Mouse (Mus musculus) cerebellum, adult 9-10 months (tissue): ENCODE measurements around the gene Grb7.

Source experiments
- DNase-seq: peaks from one replicate; pipeline ENCODE4 v3.0.0; 2022

Gene Grb7

DNA sequence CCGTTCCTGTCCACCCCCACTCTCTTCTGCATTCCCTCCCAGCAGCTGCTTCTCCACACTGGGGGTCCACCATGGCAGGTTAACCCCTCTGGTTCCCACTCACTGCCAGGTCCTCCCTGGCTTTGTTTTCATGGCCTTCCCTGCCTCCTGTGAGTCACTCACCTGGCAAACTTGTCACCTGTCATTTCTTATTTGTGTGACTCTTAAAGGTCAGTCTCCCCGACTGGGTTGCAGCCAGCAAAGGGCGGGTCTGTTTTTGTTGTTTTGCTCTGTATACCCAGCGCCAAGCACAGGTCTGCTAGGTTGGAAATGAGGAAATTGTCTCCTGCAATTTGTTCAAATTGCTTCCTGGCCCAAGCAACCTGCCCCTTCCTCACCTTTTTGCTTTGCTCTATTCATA, 515 bp upstream of the Grb7 start:
- DNase-seq = no peak

DNA sequence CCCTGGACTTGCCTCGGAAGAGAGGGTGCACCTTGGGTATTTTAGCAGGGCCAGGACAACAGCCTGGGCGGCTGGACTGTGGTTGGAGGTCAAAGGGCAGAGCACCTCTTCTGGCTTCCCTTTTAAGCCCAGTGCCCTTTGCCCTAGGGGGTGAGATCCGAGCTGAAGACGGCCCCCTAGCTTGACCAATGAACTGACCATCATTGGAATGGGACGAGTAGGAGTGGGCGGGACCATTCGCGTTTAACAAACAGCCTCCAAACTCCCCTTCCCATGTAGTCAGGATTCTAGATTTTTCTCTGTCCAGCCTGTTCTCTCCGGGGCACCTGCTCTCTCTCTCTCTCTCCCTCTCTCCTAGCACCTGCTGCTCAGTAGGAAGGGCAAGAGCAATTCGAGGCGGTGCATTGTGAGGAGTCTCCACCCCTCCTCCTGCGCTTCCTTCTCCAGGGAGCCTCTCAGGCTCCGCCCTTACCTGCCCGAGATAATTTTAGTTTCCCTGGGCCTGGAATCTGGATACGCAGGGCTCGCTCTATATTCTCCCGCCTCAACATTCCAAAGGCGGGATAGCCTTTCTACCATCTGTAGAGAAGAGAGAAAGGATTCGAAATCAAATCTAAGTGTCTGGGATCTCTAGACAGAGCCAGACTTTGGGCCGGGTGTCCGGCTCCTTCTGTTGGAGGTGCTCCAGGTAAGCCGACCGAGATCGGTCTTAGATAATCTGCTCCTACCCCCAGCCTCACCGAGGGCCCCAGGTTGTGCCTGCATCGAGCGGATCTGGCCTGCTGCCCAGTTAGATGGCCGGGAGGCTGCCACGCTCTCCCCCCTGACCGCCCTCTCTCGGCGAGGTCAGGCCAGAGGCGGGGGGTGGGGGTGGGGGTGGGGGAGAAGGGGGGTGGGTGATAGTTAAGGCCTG, 624 bp downstream of the Grb7 start:
- peak; percentile 75 for DNase-seq

DNA sequence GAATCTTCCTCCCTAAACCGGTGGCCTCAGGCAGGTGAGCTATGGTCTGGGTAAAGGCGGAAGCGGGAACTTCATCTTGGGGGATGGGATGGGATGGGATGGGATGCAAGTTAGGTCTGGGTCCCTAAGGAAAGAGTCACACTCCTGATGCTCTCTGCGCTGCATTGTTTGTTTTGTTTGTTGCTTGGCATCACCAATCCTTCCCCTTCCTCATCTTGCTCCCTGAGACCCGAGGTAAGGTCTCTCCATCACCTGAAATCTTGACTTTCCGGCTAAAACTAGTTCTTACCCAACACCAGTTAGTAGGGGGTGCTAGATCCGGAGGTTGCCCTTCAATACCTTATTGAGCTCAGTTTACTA, 1.3 kb downstream of the Grb7 start:
- DNase-seq = no peak

DNA sequence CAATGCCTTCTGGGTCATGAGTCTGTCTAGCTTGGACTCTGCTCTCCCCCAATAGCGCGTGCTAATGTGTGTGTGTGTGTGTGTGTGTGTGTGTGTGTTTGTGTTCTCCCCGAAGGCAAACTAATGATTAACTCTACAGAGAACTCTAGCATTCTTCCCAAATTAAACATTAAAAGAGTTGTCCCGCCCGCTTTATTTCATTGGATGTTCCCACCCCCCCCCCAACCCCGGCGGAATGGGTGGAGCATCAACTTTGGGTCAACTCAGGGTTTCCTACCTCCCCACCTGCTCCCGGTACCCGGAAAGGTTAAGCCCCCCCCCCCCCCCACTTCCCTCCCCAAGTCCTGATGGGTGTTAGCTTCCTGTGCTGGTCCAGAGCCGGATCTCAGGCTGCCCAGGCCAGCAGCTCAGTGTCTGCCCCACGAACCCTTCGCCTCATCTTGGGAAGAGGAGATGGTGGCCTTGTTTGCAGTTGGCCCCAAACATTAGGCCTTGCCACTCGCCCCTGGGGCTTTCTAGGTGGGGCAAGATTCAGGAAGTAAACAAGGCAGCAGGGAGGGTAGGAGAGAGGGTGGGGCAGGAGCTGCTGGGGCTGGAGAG, 2.1 kb downstream of the Grb7 start:
- DNase-seq = no peak

DNA sequence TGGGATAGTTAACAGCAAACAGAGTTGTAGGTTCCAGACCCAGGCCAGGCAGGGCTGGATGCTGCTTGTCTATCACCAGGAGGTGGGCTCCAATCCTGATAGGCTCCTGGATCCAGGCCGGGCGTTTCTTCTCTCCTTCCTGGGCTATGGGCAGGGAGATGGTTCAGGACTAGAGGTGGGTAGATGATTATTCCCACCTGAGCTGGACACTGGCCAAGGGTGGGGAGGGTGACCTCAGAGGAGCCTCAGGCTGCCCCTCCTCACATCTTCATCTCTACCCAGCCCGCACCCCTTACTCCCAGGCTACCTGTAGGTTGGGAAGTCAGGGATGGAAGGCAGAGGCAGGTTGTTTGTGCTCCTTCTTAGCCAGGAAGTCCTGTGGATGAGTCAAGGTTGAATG, 3.2 kb downstream of the Grb7 start:
- no peak for DNase-seq

DNA sequence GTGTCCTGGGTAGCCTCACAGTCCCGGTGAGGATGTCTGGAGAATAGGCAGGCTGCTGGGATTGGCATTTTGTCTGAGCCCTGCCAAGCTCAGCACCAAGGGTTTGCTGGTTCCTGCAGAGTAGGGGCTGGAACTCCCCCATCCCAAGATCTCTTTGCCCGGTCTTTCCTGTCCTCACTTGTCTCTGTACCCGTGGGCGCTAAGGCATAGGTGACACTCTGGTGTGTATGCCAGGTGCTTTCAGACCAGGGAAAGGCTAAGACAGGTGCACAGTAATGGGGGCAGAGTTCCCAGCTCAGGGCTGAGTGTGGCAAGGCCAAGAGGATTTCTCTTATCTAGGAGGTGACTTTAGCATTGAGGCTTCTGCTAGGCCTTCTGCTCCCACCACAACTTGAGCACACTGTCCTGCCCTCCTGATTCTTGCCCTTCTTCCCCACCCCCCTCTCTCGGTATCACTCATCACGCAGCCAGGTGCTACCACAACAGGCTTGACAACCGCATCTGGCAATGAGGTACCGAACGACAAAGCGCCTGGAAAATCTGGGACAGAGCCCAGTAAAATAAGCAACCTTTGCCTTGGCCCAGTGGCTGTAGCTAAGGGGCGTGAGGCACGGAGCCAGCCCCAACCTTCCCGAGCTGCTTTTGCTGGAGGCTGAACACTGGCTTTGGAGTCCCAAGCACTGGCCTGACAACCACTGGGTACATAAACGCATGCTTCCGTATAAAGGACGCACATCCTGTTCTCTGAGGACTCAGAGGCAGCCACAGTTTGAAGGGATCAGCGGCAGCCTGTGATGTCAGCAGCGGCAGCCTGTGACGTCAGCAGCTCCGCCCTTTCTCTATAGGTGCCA, 4.0 kb downstream of the Grb7 start:
- DNase-seq = no peak

DNA sequence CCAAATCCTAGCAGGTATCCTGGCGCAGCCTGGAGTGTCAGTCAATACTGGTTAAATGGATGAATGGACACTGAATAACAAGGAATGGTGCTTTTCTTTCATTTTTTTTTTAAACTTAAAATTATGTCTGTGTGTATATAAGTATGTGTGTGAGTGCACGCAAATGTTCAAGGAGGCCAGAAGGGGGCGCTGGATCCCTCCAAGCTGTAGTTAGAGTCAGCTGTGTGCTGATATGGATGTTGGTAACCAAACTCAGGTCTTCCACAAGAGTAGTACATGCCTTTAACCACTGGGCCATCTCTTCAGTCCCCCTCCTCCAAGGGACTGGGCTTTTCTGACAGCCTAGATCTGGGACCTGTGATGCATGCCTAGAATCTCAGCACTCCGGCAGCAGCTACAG, 9.3 kb downstream of the Grb7 start:
- DNase-seq = peak; percentile 17

DNA sequence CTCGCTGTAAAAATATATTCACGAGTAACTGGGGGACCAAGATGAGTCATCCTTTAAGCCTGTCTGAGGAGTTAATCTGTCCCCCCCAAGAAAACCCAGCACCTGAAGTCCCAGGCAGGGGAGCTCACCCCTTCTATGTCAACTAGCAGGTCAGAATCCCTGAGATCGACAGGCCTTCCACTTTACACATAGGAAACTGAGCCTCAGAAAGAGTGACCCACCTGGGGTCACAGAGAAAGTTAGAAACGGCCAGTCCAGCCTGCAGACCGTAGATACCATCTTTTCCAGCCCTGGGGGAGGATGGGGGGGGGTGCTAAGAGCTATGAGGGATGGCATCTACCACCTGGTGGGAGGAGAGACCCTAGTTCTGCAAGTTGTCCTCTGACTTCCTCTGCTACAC, 10.4 kb downstream of the Grb7 start:
- DNase-seq = peak; percentile 18

DNA sequence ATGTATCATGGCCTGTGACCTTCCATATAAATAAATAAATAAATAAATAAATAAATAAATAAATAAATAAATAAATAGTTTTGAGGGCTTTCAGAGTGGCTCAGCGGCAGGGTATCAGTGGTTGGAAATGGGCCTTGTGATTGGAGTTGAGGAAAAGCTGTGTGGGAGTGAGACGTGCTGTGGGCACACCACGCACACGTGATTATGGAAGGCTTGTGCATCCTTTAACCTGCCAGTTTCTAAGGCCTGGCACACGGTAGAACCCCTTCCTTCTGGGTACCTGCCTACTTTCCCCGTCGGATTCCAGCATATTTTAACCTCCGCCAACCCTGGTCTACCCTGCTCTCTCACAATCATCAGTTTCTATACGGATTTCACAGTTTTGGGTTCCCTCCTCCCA, 10.8 kb downstream of the Grb7 start:
- DNase-seq = no peak

DNA sequence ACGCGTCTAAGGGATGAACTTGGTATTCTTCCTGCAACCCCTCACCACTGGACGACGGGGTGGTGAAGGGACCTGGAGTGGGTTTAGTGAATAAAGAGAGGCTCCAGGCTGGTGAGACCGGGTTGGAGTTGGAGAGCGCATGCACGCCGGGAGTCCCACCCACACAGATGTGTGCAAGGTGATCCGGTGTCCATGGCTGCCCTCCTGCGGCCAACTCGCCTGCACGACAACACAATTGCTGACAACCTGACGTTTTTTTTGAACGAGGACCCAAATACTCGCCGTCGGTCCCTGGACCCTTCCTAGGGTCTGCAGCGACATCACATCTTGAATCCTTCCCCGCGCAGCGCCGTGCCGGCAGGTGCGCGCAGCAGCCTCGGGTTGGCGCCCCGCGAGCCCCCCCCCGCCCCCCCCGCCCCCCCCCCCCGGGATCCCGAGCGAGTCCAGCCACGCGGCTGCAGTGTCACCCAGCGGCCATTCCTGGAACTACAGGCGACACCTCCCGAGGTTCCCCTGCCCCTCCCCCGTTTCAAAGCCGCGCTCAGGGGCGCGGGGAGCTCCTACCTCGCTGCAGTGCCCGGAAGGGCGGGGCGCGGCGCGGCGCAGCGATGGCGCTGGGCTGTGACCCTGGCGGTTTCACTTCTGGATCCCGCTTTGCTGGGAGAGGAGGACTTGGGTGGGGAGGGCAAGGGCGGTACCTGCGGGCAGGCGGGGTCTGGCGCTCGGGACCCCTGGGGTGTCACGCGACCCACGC, 11.3 kb downstream of the Grb7 start:
- DNase-seq = peak; percentile 87

DNA sequence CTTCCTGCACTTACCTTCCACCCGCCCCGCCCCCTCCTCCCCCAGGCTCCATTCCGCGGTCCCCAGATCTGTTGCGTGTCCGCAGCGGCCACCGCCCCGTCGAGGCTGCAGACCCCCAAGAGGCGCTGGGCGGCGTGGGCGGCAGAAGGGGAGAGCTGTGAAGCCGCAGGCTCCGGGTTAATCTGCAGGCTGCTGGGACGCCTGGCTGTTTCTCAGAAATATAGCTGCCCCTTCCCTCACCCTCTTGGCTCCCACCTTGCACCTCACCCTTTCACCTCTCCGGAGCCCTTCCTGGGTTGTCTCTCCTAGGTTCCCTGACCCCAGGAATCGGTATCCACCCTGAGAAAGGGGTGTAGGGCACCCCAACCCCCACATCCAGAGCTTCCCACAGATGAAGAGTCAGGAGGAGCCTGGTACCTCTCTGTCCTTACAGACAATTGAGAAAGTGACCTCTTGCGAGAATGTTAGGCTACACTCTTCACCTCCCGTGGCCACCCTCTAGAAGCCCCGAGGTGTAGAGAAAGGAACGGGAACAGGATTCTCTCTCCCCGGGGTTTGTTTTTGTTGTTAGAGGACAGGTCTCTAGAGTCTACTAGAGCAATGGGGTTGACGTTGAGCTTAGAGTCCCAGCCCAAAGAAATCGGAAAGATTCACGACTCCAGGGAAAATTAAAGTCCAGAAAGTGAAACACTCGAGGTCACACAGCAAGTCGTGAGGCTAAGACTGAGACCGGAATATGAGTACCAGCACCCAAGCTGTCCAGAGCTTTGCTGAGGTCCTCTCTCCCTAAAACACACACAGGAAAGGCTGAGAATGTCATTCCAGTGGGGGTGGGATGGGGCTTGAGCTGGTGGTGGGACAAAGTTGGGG, 12.2 kb downstream of the Grb7 start:
- DNase-seq = peak; percentile 27

DNA sequence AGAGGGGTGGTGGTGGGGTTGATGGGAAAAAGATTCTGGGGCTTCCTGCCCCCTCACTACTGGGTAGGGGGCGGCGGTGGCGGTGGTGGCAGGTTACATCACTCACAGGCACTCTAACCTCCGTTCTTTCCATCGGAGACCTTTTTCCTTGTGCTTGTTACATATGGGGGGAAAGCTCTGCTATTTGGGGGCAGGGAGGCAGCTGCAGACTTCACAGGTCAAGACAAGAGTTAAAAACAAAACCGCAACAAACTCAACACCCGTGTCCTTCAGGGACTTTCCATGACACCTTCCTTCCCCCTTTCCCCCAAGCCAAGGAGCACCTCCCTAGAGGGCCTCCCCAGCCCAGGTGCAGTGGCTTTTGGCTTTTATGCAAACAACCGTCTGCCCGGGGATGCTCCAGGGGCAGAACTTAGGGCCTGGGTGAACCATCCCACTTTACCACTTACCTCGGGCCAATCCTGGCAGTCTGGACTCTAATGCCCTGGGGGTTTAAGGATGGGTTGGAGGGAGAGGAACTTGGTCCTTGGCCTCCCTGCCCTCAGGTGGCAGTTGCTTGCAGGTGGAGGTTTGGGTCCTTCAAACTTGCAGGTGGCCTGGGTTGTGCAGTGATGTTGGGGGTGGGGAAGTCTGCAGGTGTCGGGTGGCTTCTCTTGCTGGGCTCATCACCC, 13.0 kb downstream of the Grb7 start:
- peak; percentile 6 for DNase-seq

DNA sequence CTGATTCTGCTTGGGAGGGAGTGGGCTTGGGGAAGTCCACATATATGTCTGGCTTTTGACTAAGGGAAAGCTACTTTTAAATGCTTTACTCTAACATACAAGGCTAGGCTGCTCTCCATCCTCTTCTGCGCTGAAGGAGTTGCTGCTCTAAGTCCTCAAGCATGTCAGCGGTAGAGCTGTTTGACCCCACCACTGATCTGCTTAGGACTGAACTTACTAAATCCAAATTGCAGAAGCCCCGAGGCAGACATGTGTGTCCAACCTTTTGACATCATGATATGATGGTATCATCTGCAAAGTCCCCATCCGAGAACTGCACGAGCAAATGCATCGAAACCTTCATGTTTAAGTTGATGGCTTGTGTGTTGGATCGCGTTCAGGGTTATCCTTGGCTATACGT, 13.7 kb downstream of the Grb7 start:
- no peak for DNase-seq

DNA sequence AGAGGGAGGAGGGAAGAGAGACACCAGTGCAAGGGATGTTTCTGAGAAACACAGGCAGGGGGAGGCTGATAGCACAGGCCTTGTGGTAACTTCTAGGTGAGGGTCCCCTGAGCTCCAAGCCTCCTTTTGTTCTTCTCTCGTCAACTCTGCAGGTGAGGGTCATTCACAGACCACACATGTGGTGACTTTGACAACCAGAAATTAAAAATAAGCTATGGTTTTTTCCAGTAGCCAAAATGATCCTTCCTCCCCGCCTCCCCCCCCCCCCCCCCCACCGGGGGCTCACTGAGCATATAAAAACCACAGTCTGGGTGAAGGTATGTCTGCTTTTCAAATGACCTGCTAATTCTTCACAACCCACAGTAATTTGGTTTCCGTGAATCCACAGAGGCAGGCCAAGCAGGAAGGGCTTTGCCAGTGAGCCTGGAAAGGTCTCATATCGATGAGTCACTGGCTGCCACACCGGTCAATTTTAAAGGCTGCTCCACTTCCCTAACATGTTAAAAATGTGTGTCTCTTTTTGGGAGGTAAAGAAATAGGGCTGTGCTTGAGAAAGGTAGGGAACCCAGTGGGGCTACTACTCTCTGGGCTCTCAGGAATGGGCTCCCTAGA, 15.0 kb downstream of the Grb7 start:
- DNase-seq = no peak

DNA sequence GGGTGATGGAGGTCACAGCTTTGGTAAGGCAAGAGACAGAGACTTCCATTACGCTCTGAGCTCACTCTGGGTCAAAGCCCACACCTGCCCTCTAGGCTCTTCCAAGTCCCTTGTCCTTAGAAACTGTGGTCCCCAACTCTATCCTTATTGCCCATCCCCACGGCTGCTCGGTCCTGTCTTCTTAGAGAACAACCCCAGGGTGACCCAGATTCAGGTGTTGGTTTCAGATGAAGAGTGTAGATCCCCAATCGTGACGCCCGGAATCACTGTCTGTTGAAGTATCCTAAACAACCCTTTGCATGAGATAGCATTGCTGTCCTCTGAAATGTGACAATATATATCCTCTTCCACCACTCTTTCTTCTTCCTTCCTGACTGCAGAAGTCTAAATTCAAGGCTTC, 16.1 kb downstream of the Grb7 start:
- DNase-seq = no peak

DNA sequence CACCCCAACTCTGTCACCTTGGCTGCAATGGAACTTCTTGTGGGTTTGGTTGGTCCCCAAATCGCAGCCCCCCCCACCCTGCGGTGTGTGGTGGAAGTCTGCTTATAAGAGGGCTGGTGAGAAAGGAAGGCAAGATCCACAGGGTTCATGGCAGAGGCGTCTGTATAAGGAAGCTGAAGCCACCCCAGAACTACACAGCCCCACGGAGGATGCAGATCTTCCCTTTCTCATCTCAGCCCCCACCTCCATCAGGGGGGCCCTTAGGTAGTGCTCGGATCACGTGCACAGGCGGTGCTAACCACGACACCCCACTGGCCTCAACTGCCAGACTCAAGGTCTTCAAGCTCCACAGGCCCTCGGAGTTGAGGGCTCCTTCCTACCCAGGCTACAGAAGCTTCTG, 17.7 kb downstream of the Grb7 start:
- no peak for DNase-seq

DNA sequence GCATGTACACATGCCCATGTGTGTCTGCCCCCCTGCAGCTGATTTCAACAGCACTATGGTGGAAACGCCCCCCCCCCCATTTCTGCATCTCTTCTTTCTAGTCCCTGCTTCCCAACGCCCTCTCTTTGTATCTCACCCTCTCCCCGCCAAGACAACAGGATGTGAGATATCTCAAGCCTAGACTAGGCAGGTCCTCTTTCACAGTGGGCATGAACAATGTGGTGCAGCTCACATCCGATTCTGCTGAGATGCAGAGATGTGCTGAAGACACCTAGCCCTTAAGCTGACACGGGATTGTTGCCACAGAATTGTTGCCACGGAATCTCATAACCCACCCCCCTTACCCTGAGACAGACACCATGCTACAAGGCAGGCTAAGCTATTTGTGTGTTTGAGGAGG, 18.3 kb downstream of the Grb7 start:
- no peak for DNase-seq

DNA sequence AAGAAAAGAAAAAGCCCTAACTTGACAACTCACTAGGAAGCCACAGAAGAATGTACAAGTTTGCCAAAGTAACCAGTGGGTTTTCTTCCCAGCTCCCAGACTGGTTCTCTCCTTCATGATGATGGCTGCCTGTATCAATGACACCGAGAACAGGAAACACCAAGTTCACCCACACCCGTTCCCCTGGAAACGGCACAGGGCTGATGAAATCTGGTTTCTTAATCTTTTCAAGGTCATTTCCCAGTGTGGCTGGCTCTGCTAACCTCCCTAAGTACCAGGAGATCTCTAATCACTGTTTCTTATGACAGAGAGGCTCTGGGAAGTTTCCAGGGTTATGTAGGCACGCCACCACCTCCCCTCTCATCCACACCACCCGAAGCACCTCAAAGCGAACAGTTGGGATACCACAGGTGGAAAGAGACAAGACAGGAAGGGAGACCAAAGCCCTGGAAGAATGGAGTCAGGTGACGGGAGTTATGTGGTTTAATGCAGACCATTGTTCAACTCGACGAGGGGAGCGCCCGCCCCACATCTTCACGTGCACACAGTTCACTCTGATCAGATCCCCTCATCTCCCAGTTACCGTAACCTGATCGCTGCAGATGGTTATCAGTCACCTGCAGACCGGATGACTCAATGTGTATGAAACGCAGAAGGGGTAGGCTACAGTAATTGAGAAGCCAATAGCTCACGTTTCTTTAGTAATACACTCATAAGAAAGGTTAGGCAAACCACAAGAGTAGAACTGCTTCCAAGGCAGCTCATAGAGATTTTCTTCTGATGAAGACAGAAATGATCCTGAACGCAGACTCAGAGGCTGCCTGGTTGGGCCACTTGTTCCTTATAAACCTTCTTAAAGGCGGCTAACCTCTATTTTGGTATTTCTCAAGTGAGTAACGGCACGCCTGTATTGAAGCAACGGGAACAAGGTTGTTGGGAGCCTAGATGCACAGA, 23.8 kb downstream of the Grb7 start:
- DNase-seq = no peak

DNA sequence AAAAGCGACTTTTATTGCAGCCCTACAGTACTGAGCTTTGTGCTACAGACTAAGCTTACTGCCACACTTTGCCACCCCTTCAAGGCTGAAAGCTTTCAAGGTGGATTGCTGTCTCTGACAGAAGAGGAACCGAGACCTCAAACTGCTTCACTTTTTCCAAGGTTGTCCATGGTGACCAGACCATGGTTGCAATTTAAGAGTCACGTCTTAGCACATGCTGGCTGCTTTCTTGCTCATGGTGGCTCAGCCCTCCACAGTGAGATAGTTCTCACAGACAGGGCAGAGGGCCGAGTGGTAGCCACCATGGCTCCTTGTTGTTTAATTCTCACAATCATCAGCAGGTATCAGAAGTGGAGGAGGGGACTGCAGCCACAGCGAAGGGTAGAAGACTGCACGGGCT, 24.6 kb downstream of the Grb7 start:
- DNase-seq = no peak

DNA sequence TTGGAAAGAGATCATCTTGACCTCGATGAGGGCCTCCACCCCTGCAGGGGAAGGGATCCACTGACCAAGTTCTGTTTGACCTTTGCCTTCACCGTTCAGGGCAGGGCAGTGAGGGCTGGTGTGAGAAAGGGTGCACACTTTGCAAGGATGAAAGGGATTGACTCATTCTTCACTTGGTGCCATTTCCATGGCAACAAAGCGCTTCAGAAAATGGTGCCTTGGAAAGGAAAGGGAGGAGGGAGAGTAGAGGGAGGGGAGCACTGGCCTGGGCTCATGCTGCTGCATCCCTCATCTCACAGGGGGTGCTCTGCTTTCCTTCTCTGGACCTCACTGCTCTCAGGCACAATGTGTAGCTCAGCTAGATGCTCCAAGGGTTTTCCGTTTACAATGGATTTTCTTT, 26.5 kb downstream of the Grb7 start:
- DNase-seq = no peak
